Mouse (Mus musculus): Measurements from ENCODE around the gene Vps53. TPM values are rescaled to one million over a fixed set of nuclear protein-coding genes. Genes with fewer than 3 reads are reported as not detected.

Vps53 gene
- polyA plus RNA-seq, 1 experiment, result 41.2 TPM

- peaks cover 14% of the 10 kb centered on the region for H3K36me3 ChIP-seq (ENCODE audit: control insufficient read depth, insufficient read depth)
- no peaks in the 10 kb centered on the region for H3K27me3 ChIP-seq (ENCODE audit: control insufficient read depth, insufficient read depth, insufficient read length)
- no peaks in the 10 kb centered on the region for H3K79me2 ChIP-seq (ENCODE audit: control insufficient read depth, insufficient read depth)
- TF ChIP-seq TCF12 (IDR thresholded peaks at IDR 0.05; ENCODE audit: insufficient read depth, poor library complexity, severe bottlenecking) (no peak), POLR2AphosphoS2 (IDR thresholded peaks at IDR 0.05; ENCODE audit: insufficient read length, low read depth) (no peak), E2F4 (IDR thresholded peaks at IDR 0.05; ENCODE audit: insufficient read depth) (no peak), MYOG (IDR thresholded peaks at IDR 0.05; ENCODE audit: control insufficient read depth in 1 of 3, insufficient read depth in 1 of 3, insufficient read length in 2 of 3, low read depth in 2 of 3) (no peak), TCF3 (IDR thresholded peaks at IDR 0.05; ENCODE audit: insufficient read length, low read depth) (no peak), USF1 (IDR thresholded peaks at IDR 0.05; ENCODE audit: low read depth) (no peak), CEBPB (IDR thresholded peaks at IDR 0.05; ENCODE audit: insufficient read depth, poor library complexity, severe bottlenecking) (no peak), REST (IDR thresholded peaks at IDR 0.05; ENCODE audit: insufficient read depth, insufficient read length) (no peak), MAX (IDR thresholded peaks at IDR 0.05; ENCODE audit: low read depth) (no peak), SRF (IDR thresholded peaks at IDR 0.05; ENCODE audit: control insufficient read depth, insufficient read length, low read depth) (no peak), POLR2A (IDR thresholded peaks at IDR 0.05; ENCODE audit: insufficient read length, low read depth) (no peak), MYOD1 (IDR thresholded peaks at IDR 0.05; ENCODE audit: control insufficient read depth in 1 of 3, insufficient read length in 2 of 3, low read depth in 2 of 3) (no peak)
- no peak overlapping the region for H3K4me2 ChIP-seq (ENCODE audit: low read depth)
- no peak overlapping the region for H3ac ChIP-seq (ENCODE audit: control insufficient read depth, insufficient read length)
- H3K4me3 ChIP-seq, result no peak overlapping the region
Measured at GRCm38 (mm10) chr11:76137996-76138395, 41.5 kb downstream of the Vps53 start.

- Histone ChIP-seq H3K27me3 (ENCODE audit: control insufficient read depth, insufficient read depth, insufficient read length) (no peaks in the 10 kb centered on the region), H3K4me2 (ENCODE audit: low read depth) (peak overlapping the region; percentile 62), H3ac (ENCODE audit: control insufficient read depth, insufficient read length) (no peak overlapping the region), H3K79me2 (ENCODE audit: control insufficient read depth, insufficient read depth) (no peaks in the 10 kb centered on the region), H3K36me3 (ENCODE audit: control insufficient read depth, insufficient read depth) (peaks cover 14% of the 10 kb centered on the region), H3K4me3 (no peak overlapping the region)
- peak in 2 of 3 experiments; percentile 49 to 79 for TF ChIP-seq MYOD1 (IDR thresholded peaks at IDR 0.05; ENCODE audit: control insufficient read depth in 1 of 3, insufficient read length in 2 of 3, low read depth in 2 of 3)
- TF ChIP-seq SRF (IDR thresholded peaks at IDR 0.05; ENCODE audit: control insufficient read depth, insufficient read length, low read depth), result no peak
- TF ChIP-seq TCF3 (IDR thresholded peaks at IDR 0.05; ENCODE audit: insufficient read length, low read depth), result peak; percentile 6
- no peak for TF ChIP-seq TCF12 (IDR thresholded peaks at IDR 0.05; ENCODE audit: insufficient read depth, poor library complexity, severe bottlenecking)
Measured at GRCm38 (mm10) chr11:76135641-76136437, 43.6 kb downstream of the Vps53 start.

GRCm38 (mm10) chr11:76130859-76131258 is 48.6 kb downstream of the Vps53 start:
- Histone ChIP-seq H3K27me3 (ENCODE audit: control insufficient read depth, insufficient read depth, insufficient read length) (no peaks in the 10 kb centered on the region), H3K4me3 (no peak overlapping the region), H3K79me2 (ENCODE audit: control insufficient read depth, insufficient read depth) (no peaks in the 10 kb centered on the region), H3K4me2 (ENCODE audit: low read depth) (no peak overlapping the region), H3ac (ENCODE audit: control insufficient read depth, insufficient read length) (no peak overlapping the region), H3K36me3 (ENCODE audit: control insufficient read depth, insufficient read depth) (peaks cover 23% of the 10 kb centered on the region)
- no peak for TF ChIP-seq TCF12 (IDR thresholded peaks at IDR 0.05; ENCODE audit: insufficient read depth, poor library complexity, severe bottlenecking)
- no peak for TF ChIP-seq CEBPB (IDR thresholded peaks at IDR 0.05; ENCODE audit: insufficient read depth, poor library complexity, severe bottlenecking)
- TF ChIP-seq MYOD1 (IDR thresholded peaks at IDR 0.05; ENCODE audit: control insufficient read depth in 1 of 3, insufficient read length in 2 of 3, low read depth in 2 of 3), result no peak
- no peak for TF ChIP-seq REST (IDR thresholded peaks at IDR 0.05; ENCODE audit: insufficient read depth, insufficient read length)
- TF ChIP-seq E2F4 (IDR thresholded peaks at IDR 0.05; ENCODE audit: insufficient read depth), result no peak
- no peak for TF ChIP-seq USF1 (IDR thresholded peaks at IDR 0.05; ENCODE audit: low read depth)
- TF ChIP-seq POLR2A (IDR thresholded peaks at IDR 0.05; ENCODE audit: insufficient read length, low read depth), result no peak

- peaks cover 19% of the 10 kb centered on the region for H3K36me3 ChIP-seq (ENCODE audit: control insufficient read depth, insufficient read depth)
- no peak overlapping the region for H3ac ChIP-seq (ENCODE audit: control insufficient read depth, insufficient read length)
- H3K4me3 ChIP-seq, result no peak overlapping the region
- H3K27me3 ChIP-seq (ENCODE audit: control insufficient read depth, insufficient read depth, insufficient read length), result no peaks in the 10 kb centered on the region
- no peak overlapping the region for H3K4me2 ChIP-seq (ENCODE audit: low read depth)
- H3K79me2 ChIP-seq (ENCODE audit: control insufficient read depth, insufficient read depth), result no peaks in the 10 kb centered on the region
- TF ChIP-seq MYOG (IDR thresholded peaks at IDR 0.05; ENCODE audit: control insufficient read depth in 1 of 3, insufficient read depth in 1 of 3, insufficient read length in 2 of 3, low read depth in 2 of 3), result no peak
- no peak for TF ChIP-seq E2F4 (IDR thresholded peaks at IDR 0.05; ENCODE audit: insufficient read depth)
- no peak for TF ChIP-seq MAX (IDR thresholded peaks at IDR 0.05; ENCODE audit: low read depth)
- TF ChIP-seq TCF3 (IDR thresholded peaks at IDR 0.05; ENCODE audit: insufficient read length, low read depth), result no peak
- TF ChIP-seq CEBPB (IDR thresholded peaks at IDR 0.05; ENCODE audit: insufficient read depth, poor library complexity, severe bottlenecking), result no peak
- TF ChIP-seq MYOD1 (IDR thresholded peaks at IDR 0.05; ENCODE audit: control insufficient read depth in 1 of 3, insufficient read length in 2 of 3, low read depth in 2 of 3), result no peak
- no peak for TF ChIP-seq POLR2AphosphoS2 (IDR thresholded peaks at IDR 0.05; ENCODE audit: insufficient read length, low read depth)
- TF ChIP-seq TCF12 (IDR thresholded peaks at IDR 0.05; ENCODE audit: insufficient read depth, poor library complexity, severe bottlenecking), result no peak
- no peak for TF ChIP-seq USF1 (IDR thresholded peaks at IDR 0.05; ENCODE audit: low read depth)
- TF ChIP-seq REST (IDR thresholded peaks at IDR 0.05; ENCODE audit: insufficient read depth, insufficient read length), result no peak
- TF ChIP-seq POLR2A (IDR thresholded peaks at IDR 0.05; ENCODE audit: insufficient read length, low read depth), result no peak
- no peak for TF ChIP-seq SRF (IDR thresholded peaks at IDR 0.05; ENCODE audit: control insufficient read depth, insufficient read length, low read depth)
Measured at GRCm38 (mm10) chr11:76125386-76125785, 54.1 kb downstream of the Vps53 start.

- no peaks in the 10 kb centered on the region for H3K27me3 ChIP-seq (ENCODE audit: control insufficient read depth, insufficient read depth, insufficient read length)
- H3K36me3 ChIP-seq (ENCODE audit: control insufficient read depth, insufficient read depth), result peaks cover 16% of the 10 kb centered on the region
- no peak overlapping the region for H3K4me3 ChIP-seq
- H3K4me2 ChIP-seq (ENCODE audit: low read depth), result no peak overlapping the region
- H3ac ChIP-seq (ENCODE audit: control insufficient read depth, insufficient read length), result no peak overlapping the region
- TF ChIP-seq TCF3 (IDR thresholded peaks at IDR 0.05; ENCODE audit: insufficient read length, low read depth) (no peak), POLR2AphosphoS2 (IDR thresholded peaks at IDR 0.05; ENCODE audit: insufficient read length, low read depth) (no peak), POLR2A (IDR thresholded peaks at IDR 0.05; ENCODE audit: insufficient read length, low read depth) (no peak), USF1 (IDR thresholded peaks at IDR 0.05; ENCODE audit: low read depth) (no peak), SRF (IDR thresholded peaks at IDR 0.05; ENCODE audit: control insufficient read depth, insufficient read length, low read depth) (no peak), MAX (IDR thresholded peaks at IDR 0.05; ENCODE audit: low read depth) (no peak), TCF12 (IDR thresholded peaks at IDR 0.05; ENCODE audit: insufficient read depth, poor library complexity, severe bottlenecking) (no peak), CEBPB (IDR thresholded peaks at IDR 0.05; ENCODE audit: insufficient read depth, poor library complexity, severe bottlenecking) (no peak), E2F4 (IDR thresholded peaks at IDR 0.05; ENCODE audit: insufficient read depth) (no peak), REST (IDR thresholded peaks at IDR 0.05; ENCODE audit: insufficient read depth, insufficient read length) (no peak), MYOD1 (IDR thresholded peaks at IDR 0.05; ENCODE audit: control insufficient read depth in 1 of 3, insufficient read length in 2 of 3, low read depth in 2 of 3) (no peak), MYOG (IDR thresholded peaks at IDR 0.05; ENCODE audit: control insufficient read depth in 1 of 3, insufficient read depth in 1 of 3, insufficient read length in 2 of 3, low read depth in 2 of 3) (no peak)
- H3K79me2 ChIP-seq (ENCODE audit: control insufficient read depth, insufficient read depth), result no peaks in the 10 kb centered on the region
Measured at GRCm38 (mm10) chr11:76123517-76123916, 55.9 kb downstream of the Vps53 start.
